Mouse (Mus musculus) intestine, postnatal 0 days (tissue): ENCODE results near the gene Gja6. TPM values are rescaled to one million over a fixed set of nuclear protein-coding genes. Genes with fewer than 3 reads are reported as not detected.

Experiments used
- ATAC-seq: fragments of 200-750 bp; cut with Nextera tagmentation; 2 replicates; pipeline ENCODE4 v1.8.0; 2017; ENCODE audit warnings: mild to moderate bottlenecking, moderate TSS enrichment, moderate library complexity
- H3K27ac ChIP-seq: fragments of 300-500 bp; sonication (generic); 2 replicates; pipeline ENCODE4 v1.5.1; 2014; ENCODE audit warnings: mild to moderate bottlenecking, low read depth, low read length, moderate library complexity
- H3K27me3 ChIP-seq: fragments of 300-500 bp; sonication (generic); replicated peaks from 2 replicates; pipeline ENCODE4 v1.6.1; 2014; ENCODE audit warnings: low read length, mixed read lengths; ENCODE audit not compliant: control insufficient read depth, insufficient read depth
- H3K36me3 ChIP-seq: fragments of 300-500 bp; sonication (generic); 2 replicates; pipeline ENCODE4 v1.6.1; 2014; ENCODE audit warnings: mild to moderate bottlenecking, moderate library complexity; ENCODE audit not compliant: control insufficient read depth, insufficient read depth
- H3K4me1 ChIP-seq: fragments of 300-500 bp; sonication (generic); replicated peaks from 2 replicates; pipeline ENCODE4 v1.6.1; 2014; ENCODE audit warnings: antibody characterized with exemption, low read length, mixed read lengths; ENCODE audit not compliant: control insufficient read depth, insufficient read depth
- H3K4me2 ChIP-seq: fragments of 300-500 bp; sonication (generic); replicated peaks from 2 replicates; pipeline ENCODE4 v1.6.1; 2014; ENCODE audit warnings: low read depth, mild to moderate bottlenecking, moderate library complexity
- H3K4me3 ChIP-seq: fragments of 300-500 bp; sonication (generic); 2 replicates; pipeline ENCODE4 v1.5.1; 2014; ENCODE audit warnings: low read depth, low read length
- H3K9ac ChIP-seq: fragments of 300-500 bp; sonication (generic); 2 replicates; pipeline ENCODE4 v1.6.1; 2014; ENCODE audit warnings: mild to moderate bottlenecking, low read depth, low read length
- H3K9me3 ChIP-seq: fragments of 300-500 bp; sonication (generic); 2 replicates; pipeline ENCODE4 v1.6.1; 2016; ENCODE audit warnings: mixed run types; ENCODE audit not compliant: control insufficient read depth
- CTCF ChIP-seq: sonication (generic); IDR thresholded peaks from 2 replicates; pipeline ENCODE4 v1.5.1; 2016; ENCODE audit warnings: low read depth, mild to moderate bottlenecking, control low read depth, antibody characterized with exemption, moderate library complexity
- WGBS: fragments of 180-500 bp; shearing (Covaris S2); extraction: QIAGEN DNeasy Blood & Tissue Kit; methylation state at CpG from one replicate; pipeline ENCODE4 v1.1.7; 2014; 5-methylcytosine and 5-hydroxymethylcytosine counted together
- polyA plus RNA-seq: library from polyadenylated mRNA; unstranded; fragments of >200 nt; fragmentation: Nextera tagmentation; extraction: Ambion mirVana; gene quantifications from 2 replicates; pipeline ENCODE4 v1.2.1, GENCODE M21; 2015

The Gja6 gene
- polyA plus RNA-seq, 1 experiment from 2014 or later, result 0.09 TPM

- H3K4me3 ChIP-seq, result no peak overlapping the region
- H3K36me3 ChIP-seq, result no peaks in the 10 kb centered on the region
- H3K4me2 ChIP-seq, result no peak overlapping the region
- no peak for ATAC-seq
- 84% methylated on average over 3 of the region's 3 CpGs for WGBS
- no peak overlapping the region for H3K27ac ChIP-seq
- TF ChIP-seq CTCF, result no peak
- H3K9me3 ChIP-seq, result no peaks in the 10 kb centered on the region
- H3K27me3 ChIP-seq, result no peaks in the 10 kb centered on the region
- no peaks in the 10 kb centered on the region for H3K4me1 ChIP-seq
- no peak overlapping the region for H3K9ac ChIP-seq
These were observed 12.3 kb upstream of the Gja6 start for GRCm38 (mm10) chrX:160919022-160919637.

- Histone ChIP-seq H3K4me3 (no peak overlapping the region), H3K36me3 (no peaks in the 10 kb centered on the region), H3K4me2 (no peak overlapping the region), H3K27me3 (no peaks in the 10 kb centered on the region; the same call in 1 of the 2 replicates), H3K9me3 (no peaks in the 10 kb centered on the region), H3K4me1 (no peaks in the 10 kb centered on the region), H3K27ac (no peak overlapping the region), H3K9ac (no peak overlapping the region)
- 79% methylated on average over 4 of the region's 4 CpGs for WGBS
- TF ChIP-seq CTCF, result no peak
- ATAC-seq, result no peak
These were observed 375 bp downstream of the Gja6 start for GRCm38 (mm10) chrX:160906477-160906876.

DNA sequence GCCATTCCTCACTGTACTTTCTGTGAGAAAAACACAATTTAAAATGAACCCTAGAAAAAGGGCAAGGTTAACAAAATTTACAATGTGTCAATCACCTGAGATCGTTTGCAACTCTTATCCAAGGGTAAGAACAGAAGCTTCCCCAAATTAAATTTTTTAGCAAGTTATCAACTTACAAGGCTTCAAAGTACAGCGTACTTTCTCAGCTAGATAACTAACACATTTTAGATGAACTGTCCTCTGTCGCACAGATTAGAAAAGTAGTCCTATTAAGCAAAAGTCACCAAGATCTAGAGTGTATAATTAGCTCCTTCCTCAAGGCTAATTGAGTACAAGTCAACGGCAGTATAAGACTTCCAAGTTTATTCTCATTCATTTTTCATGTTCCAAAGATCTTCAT is 939 bp downstream of the Gja6 start:
- Histone ChIP-seq H3K4me2 (no peak overlapping the region), H3K4me3 (no peak overlapping the region), H3K9me3 (no peaks in the 10 kb centered on the region), H3K27me3 (no peaks in the 10 kb centered on the region; the same call in 1 of the 2 replicates), H3K4me1 (no peaks in the 10 kb centered on the region), H3K27ac (no peak overlapping the region), H3K9ac (no peak overlapping the region), H3K36me3 (no peaks in the 10 kb centered on the region)
- WGBS, result 63% methylated on average over 4 of the region's 4 CpGs
- no peak for ATAC-seq
- TF ChIP-seq CTCF, result no peak

- WGBS, result 81% methylated on average over 2 of the region's 2 CpGs
- ATAC-seq, result no peak
- H3K9ac ChIP-seq, result no peak overlapping the region
- no peak overlapping the region for H3K4me2 ChIP-seq
- H3K36me3 ChIP-seq, result no peaks in the 10 kb centered on the region
- H3K4me3 ChIP-seq, result no peak overlapping the region
- H3K9me3 ChIP-seq, result no peaks in the 10 kb centered on the region
- TF ChIP-seq CTCF, result no peak
- H3K27ac ChIP-seq, result no peak overlapping the region
- no peaks in the 10 kb centered on the region for H3K4me1 ChIP-seq
- H3K27me3 ChIP-seq, result no peaks in the 10 kb centered on the region; the same call in 1 of the 2 replicates
These were observed 1.7 kb downstream of the Gja6 start for GRCm38 (mm10) chrX:160905041-160905678.

DNA sequence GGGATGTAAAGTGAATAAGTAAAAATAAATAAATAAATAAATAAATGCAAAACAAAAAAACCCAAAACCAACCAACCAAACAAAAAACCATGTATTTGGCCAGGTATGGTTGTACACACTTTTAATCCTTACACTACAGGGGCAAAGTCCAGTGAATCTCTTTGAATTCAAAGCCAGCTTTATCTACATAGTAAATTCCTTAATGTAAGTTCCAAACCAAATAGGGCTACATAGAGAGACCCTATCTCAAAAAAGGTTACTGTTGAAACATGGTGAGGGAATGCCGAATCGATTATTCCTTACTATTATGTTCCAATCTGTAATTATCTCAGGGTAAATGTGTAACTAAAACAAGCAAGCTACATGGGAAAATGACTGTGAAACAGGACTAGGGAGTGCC is 5.7 kb downstream of the Gja6 start:
- H3K9ac ChIP-seq, result no peak overlapping the region
- no peaks in the 10 kb centered on the region for H3K36me3 ChIP-seq
- H3K4me3 ChIP-seq, result no peak overlapping the region
- 68% methylated on average over 2 of the region's 2 CpGs for WGBS
- no peak overlapping the region for H3K27ac ChIP-seq
- no peaks in the 10 kb centered on the region; the same call in 1 of the 2 replicates for H3K27me3 ChIP-seq
- no peak overlapping the region for H3K4me2 ChIP-seq
- no peak for ATAC-seq
- no peaks in the 10 kb centered on the region for H3K4me1 ChIP-seq
- TF ChIP-seq CTCF, result no peak
- no peaks in the 10 kb centered on the region for H3K9me3 ChIP-seq

GRCm38 (mm10) chrX:160892077-160892476 is 14.8 kb downstream of the Gja6 start:
- WGBS, result 52% methylated on average over 1 of the region's 1 CpGs
- Histone ChIP-seq H3K9ac (no peak overlapping the region), H3K36me3 (no peaks in the 10 kb centered on the region), H3K9me3 (no peaks in the 10 kb centered on the region), H3K27ac (no peak overlapping the region), H3K4me2 (no peak overlapping the region), H3K4me1 (no peaks in the 10 kb centered on the region), H3K4me3 (no peak overlapping the region), H3K27me3 (no peaks in the 10 kb centered on the region)
- no peak for ATAC-seq
- no peak for TF ChIP-seq CTCF
